Mouse (Mus musculus): ENCODE measurements around the gene Hist1h3h.
"Not testable (repeated sequence)": the region's sequence is repeated elsewhere in the genome, so short reads cannot be mapped to it uniquely, and the experiment has no call there.

DNA sequence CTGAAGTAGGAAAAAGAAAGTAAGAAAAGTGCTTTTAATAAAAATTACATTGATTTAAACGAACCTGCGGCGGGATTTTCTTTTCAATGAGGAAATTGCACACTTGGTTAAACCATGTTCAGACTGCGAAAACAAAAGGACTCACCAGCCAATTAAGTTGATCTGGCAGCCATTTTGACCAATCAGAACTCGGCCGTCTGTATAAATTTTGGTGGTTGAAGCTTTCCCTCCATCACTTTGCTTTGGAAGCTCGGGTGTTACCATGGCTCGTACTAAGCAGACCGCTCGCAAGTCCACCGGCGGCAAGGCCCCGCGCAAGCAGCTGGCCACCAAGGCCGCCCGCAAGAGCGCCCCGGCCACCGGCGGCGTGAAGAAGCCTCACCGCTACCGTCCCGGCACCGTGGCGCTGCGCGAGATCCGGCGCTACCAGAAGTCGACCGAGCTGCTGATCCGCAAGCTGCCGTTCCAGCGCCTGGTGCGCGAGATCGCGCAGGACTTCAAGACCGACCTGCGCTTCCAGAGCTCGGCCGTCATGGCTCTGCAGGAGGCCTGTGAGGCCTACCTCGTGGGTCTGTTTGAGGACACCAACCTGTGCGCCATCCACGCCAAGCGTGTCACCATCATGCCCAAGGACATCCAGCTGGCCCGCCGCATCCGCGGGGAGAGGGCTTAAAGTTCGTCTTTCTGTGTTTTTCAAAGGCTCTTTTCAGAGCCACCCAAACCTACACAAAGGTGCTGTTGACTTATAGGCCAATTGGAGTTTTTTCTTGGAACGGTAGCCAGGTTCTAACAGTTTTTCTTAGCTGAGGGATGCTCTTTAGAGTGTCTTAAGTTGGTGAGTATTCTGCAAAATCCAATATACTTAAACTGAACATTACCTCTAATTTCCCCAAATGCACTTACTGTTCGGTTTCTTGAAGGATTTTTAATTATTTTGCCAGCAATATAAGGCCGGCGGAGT, at the start of gene Hist1h3h:
- not testable (repeated sequence) for TF ChIP-seq CTCF (IDR thresholded peaks at IDR 0.05)
- peak; percentile 65; the same call in 1 of the 2 replicates for TF ChIP-seq POLR2A (IDR thresholded peaks at IDR 0.05; ENCODE audit: insufficient read depth, low read depth, low read length)
